Mouse (Mus musculus) frontal cortex, postnatal 25 days (tissue): ENCODE measurements around the gene Gm3373.
"Not testable (repeated sequence)": the region's sequence is repeated elsewhere in the genome, so short reads cannot be mapped to it uniquely, and the experiment has no call there.

Source experiments
- DNase-seq, 2 experiments: peaks; one replicate each; pipeline ENCODE4 v3.0.0; 2022; ENCODE audit warnings: low spot score in 2 of 2

Gm3373 gene

DNA sequence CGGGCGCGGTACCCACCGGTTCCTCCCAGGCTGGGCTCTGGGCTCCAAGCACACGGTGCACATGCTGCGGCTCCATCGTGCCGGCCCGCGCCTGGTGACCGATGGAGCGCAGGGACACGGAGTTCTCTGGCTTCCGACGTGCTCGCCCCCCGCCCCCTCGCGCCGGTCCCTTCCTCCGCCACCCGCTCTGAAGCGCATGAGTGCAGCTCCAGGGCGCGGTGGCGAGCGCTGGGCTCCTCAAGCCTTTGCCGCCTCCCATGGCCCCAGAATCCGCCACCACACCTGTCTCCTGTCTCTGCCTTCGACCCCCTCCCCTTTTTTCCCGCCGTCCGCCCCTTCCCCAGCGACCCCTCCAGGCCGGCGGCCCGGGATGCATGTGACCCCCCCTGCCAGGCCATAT is at the start of gene Gm3373:
Gene Gm3373 (minus strand): TSS at position 101 of the 400 bp plus-strand sequence.
- DNase-seq: not testable (repeated sequence)

DNA sequence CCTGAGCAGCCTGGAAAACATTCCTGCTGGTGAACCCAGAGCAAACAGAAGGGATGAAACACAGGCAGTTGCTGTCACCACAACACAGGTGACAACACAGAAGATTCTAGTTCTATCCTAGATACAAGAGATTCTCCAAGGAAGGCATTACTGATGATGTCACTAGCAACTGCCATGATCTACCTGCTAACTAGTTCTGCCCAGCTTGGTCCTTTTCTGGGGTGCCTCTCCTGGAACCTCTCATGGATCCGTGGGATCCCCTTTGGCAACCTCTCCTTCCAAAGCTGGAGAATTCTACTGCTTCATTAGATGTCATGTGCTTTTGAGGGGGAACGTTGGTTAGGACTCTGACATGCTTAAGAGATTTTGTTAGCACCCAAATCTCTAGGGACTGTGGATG is 54.0 kb downstream of the Gm3373 start, which contains the start of gene Gm9603:
Gene Gm9603 (minus strand): TSS at position 101 of the 400 bp plus-strand sequence.
- not testable (repeated sequence) for DNase-seq
